Mouse (Mus musculus) brain, embryonic 14.5 days (tissue): ENCODE data around the gene Cenpm.

Source experiments
- CTCF ChIP-seq: fragments of 200-500 bp; IDR thresholded peaks from 2 replicates; pipeline ENCODE4 v1.5.1; 2012; ENCODE audit warnings: inconsistent platforms, mild to moderate bottlenecking, moderate library complexity, borderline replicate concordance; ENCODE audit not compliant: insufficient read depth, insufficient read length; ENCODE audit errors: extremely low read depth
- POLR2A ChIP-seq: fragments of 200-500 bp; IDR thresholded peaks from 2 replicates; pipeline ENCODE4 v1.6.1; 2012; ENCODE audit warnings: mild to moderate bottlenecking, inconsistent platforms, borderline replicate concordance; ENCODE audit not compliant: poor library complexity, insufficient read depth, insufficient read length, severe bottlenecking; ENCODE audit errors: extremely low read depth

DNA sequence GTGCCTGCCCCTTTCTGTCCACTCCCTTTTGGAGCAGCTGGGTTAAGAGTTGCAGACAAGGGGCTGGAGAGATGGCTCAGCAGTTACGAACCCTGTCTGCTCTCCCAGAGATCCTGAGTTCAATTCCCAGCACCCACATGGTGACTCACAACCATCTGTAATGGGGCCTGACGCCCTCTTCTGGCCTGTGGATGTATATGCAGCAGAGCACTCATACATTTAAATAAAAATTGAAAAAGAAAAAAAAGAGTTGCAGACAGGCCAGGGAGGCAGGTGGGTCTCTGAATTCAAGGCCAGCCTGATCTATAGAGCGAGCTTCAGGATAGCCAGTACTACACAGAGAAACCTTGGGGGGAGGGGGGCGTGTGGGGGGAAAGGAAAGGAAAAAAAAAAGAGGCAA is 57.1 kb downstream of the Cenpm start:
- TF ChIP-seq POLR2A (no peak), CTCF (no peak)
